Mouse (Mus musculus): ENCODE measurements around the gene Dock4.

Dock4 gene

GRCm38 (mm10) chr12:40445648-40446449 is at the start of gene Dock4, which contains the start of gene Zfp277:
Dock4 (plus strand) TSS chr12:40445952.
Zfp277 (minus strand) TSS chr12:40445902.
- peak; percentile 83 for DNase-seq (ENCODE audit: low spot score)

DNA sequence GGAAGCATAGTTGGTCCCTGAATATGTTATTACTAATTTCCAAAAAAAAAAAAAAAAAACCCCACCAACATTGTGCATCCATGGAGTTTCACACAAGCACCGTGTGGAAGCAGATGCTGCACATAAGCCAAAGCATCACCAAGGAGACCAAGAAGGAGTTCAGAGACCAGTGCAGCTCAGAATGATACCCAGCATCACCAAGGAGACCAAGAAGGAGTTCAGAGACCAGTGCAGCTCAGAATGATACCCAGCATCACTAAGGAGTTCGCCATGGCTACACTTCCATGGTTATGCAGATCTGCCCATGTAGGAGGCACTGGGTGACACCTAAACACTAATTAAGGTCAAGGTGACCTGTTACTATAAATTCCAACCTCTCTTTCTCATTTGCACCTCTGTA is 46.8 kb upstream of the Dock4 start:
- DNase-seq (ENCODE audit: low spot score): no peak

- DNase-seq (ENCODE audit: low spot score): no peak
These were observed 46.4 kb upstream of the Dock4 start for GRCm38 (mm10) chr12:40399386-40399785.

GRCm38 (mm10) chr12:40399812-40400211 is 45.9 kb upstream of the Dock4 start:
- no peak for DNase-seq (ENCODE audit: low spot score)

GRCm38 (mm10) chr12:40414682-40415311 is 31.0 kb upstream of the Dock4 start:
- DNase-seq (ENCODE audit: low spot score): no peak

- DNase-seq (ENCODE audit: low spot score): no peak
These were observed 30.3 kb upstream of the Dock4 start for GRCm38 (mm10) chr12:40415312-40415925.

DNA sequence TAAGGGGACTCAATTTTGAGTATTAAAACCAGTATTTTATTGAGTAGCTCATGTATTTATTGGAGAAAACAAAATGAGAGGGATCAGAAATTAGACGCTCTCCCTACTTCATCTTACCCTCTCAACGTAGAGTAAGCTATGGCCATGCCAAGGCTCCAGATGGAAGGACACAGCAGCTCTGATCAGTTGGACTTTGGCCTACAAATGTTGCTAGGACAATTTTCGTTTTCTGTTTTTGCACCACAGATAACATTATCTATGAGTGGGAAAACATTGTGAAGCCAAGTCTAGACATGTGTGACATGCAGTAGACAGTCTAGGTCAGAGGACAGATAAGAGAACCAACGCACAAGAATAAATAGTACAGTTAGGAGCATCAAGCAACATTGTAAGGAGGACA is 28.5 kb upstream of the Dock4 start:
- DNase-seq (ENCODE audit: low spot score): no peak

DNA sequence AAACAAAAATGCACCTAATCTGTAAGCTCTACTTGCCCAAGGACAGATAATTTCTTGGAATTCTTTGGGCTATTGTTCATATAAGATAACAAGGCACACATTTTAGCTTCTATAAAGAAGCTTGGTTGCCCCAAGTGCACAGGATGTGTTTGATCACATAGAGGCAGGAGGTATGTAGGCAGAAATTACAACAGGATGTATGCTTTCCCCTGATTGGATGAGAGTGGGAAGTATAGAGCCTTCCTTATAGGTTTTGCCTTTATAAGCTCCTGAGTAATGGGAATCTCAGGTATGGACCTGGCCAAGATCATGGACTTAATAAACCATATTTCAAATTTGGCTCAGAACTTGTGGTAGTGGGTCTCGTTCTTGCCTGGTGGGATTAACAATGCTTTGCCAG is 20.8 kb upstream of the Dock4 start:
- no peak for DNase-seq (ENCODE audit: low spot score)

DNA sequence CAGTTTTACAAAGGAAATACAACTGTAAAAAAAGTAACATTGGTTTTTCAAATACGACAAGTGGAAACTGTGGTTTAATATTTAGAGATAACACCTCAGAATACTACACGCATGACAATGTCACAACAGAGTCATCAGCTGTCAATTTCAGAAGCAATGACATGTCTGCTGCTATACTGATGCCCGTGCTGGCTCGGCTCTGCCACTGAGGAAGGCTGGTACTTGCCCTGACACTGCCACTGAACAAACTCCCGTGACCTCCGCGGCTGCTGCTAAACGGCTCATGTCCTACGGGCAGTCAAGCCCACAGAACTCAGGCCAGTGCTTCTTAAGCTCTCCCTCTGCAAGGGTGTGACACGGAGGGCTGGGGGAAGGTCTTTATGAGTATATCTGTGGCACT is 18.1 kb upstream of the Dock4 start:
- DNase-seq (ENCODE audit: low spot score): no peak

GRCm38 (mm10) chr12:40429976-40430375 is 15.8 kb upstream of the Dock4 start:
- no peak for DNase-seq (ENCODE audit: low spot score)

DNA sequence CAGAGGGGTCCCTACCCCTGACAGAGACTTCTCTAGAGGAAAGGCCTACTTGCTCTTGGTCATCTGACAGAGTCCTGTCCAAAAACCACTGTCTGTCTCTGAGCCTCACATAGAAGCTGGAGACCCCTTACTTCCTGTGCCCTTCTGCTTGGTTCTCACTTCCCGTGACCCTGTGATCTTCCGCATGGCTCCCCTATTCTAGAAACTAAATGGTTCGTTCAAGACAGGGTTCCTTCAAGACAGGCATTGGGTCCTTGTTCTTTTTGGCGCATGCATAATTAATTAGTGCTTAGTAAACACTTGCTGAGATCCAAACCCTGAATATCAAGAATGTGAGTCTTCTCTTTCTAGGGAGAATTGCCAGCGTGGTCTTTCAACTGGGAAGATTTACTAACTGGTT is 14.7 kb upstream of the Dock4 start:
- no peak for DNase-seq (ENCODE audit: low spot score)

DNA sequence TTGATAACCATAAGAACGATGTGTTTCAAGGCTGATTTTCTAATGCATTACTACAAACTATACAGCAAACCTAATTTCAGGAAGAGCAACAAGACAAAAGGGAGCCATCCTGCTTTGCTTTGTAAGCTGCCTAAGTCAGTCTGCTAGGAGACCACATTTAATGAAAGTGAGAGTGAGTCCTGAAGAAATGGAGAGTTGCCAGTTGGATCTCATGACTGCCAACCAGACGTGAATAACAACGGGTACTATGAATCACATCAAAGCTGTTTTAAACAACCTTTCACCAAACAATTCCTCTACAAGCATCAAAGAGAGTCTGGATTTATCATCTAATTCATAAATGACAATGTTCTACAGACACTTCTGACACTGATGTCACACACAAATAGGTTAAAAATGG is 11.7 kb upstream of the Dock4 start:
- DNase-seq (ENCODE audit: low spot score): no peak

DNA sequence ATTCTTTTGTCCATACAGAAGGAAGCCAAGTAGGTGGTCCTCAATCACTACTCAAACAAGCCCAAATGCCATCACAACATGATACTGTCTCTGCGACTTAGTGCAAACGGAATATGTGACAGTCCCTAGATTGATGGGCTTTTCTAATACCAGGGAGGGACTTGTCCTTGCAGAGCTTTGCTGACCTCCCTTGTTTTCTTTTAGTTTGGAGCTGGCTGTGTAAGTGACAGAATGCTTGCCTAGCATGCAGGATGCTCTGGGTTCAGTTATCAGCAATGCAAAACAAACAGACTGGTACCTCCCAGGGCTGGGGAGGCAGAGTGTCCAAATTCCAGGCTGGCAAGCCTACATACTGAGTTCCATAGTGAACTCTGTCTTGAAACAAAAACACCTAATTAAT is 7.7 kb upstream of the Dock4 start:
- DNase-seq (ENCODE audit: low spot score): no peak

DNA sequence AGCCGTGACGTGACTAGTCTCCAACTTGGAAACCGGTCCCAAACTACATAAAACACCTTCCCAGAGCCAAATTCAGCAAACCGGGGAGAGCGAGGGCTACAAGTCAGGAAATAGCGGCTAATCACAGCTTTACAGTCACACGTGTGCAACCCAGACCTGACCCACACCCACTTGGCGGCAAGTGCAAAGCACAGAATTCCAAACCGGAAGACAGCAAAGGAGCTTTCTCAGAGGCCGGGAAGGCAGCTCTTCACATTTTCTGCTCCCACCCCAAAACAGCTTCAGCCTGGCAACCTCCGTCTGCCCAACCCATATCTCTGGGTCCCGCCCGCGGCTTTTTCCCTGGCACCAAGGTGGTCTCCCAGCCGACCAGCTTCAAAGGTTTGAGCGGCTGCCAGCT is 546 bp upstream of the Dock4 start:
- DNase-seq (ENCODE audit: low spot score): no peak

DNA sequence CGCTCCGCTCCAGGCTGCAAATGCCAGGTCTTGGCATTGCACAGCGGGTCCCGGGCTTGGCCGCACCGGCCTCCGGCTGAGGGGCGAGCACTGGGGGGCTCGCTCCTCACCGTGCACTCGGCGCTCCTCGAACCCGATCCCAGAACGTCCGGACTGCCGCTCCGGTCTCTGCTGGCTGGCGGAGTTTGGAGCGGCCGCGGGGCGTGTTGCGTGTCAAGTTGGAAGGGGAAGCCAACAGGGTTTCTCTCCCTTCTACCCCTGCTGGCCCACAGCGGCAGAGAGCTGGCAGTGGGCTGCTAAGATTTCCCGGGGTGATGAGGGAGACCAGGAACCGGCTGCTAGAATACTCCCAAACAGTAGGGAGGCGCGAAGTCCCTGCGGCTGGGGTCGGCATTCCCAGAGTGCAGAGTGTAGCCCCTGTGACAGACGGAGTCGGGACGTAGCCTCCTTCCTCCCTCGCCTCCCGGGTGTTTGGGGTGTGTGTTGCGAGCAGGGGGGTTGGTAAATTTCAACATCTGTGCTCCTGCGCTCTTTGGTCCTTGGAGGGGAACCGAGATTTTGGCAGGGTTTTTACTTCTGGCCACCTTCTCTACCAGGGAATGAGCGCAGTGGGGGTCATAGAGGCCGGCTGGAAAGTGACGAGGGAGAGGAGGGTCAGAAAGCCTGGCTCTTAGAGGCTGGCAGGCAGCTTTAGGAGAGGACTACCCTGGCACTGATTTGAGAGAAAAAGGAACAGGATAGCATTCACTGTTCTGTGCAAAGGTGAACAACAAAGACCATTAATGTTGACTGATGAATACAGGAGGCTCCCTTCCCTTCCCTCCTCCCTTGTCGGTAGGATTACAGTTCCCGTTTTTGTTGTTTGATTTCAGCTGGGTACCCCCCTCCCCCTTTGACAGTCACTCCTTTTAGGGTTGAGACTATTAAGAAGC is 964 bp downstream of the Dock4 start:
- peak; percentile 25 for DNase-seq (ENCODE audit: low spot score)

DNA sequence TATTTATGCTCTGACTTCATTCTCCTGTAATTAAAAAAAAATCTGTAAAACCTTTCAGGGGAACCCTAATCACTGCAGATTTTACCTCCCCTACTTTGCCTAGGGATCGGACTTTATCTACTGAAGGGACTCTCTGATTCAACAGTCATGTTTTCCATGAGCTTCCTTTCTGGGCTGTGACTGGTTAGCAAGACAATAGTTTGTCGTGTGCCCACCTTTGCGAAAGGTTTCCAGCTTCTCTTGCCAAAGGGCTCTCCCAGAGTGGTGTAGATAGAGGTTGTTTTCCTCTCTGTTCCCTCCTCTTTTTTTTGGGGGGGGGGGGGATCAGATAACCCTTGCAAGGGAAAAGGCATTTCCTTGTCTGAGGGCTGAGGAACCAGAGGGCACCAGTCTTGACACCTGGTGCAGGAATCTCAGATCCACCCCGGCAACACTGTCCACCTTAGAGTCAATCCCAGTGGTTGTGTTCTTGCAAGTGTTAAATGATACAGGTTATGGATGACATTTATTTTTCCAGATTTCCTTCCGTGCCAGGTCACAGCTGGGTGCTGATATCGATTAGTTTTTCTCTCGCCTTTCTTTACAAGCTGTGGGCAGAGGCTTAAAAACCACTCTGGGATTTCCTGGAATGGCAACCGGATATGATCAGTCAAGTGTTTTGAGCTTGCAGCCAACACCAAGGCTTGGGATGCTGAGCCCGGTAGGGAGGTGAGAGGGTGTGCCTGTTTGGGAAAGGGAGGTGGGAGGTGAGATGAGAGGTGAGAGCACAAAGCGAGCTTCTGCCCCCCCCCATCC is 2.0 kb downstream of the Dock4 start:
- no peak for DNase-seq (ENCODE audit: low spot score)

DNA sequence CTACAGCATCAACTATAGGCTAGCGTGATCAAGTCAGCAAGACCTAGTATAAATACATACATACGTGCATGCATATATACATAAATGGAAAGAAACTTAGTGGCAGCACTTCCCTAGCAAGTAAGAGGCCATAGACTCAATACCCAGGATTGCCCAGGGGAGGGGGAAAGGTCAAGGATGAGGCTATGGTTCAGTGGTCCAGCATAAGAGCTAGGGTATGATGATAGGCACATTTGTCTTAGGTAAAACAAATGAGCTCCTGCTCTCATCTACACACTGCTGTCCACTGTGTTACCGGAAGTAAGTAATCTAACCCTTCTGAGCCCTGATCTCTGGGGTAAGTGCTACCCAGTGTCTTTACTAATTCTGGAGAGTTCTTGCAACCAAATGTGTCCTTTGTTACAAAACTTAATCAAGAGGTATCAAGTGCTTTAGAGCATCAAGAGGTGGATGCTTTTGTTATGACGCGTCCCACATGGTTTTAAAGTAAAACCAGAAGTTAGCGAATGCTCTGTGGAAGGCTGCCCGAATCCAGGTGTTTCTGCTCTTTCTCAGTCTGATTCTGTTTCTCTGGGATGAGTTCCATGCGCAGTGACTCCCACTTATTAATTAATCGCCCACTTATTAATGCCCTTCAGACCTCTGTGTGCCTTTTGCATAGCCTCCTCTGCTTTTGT is 3.5 kb downstream of the Dock4 start:
- DNase-seq (ENCODE audit: low spot score): no peak

DNA sequence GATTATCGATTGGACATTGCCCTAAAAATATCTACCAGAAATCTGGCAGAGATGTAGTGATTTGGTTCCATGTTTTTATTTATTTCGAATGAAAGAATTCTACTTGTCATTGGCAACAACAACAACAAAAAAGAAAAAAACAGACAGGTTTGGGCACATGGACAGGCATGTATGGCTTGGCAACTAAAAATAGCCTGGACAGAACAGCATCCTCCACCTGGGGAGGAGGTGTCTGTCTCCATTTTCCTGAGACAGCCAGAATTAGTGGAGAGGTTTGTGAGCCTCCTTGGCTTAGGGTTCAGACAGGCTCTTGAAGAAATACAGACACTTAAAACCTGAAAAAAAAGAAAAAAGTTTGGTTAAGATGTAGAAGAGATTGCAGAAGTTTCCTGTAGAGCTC is 10.8 kb downstream of the Dock4 start:
- no peak for DNase-seq (ENCODE audit: low spot score)

DNA sequence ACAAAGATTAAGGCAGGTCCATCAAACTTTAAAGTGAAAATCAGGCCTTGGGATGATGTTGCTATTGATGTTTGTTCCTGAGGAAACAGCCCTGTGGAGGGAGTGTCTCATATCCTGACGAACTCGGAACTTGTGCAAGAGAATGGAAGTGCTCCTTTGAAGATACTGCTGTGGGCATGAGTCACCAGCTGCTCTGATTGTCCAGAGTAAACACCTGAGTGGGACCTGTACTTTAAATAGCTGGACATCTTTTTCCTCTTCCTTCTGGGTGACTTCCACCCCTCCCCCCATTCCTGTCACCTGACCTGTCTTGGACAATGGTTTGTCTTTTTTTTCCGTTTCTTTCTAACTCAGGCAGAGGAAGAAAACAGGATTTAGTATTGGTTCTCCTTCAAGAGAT is 13.2 kb downstream of the Dock4 start:
- no peak for DNase-seq (ENCODE audit: low spot score)

GRCm38 (mm10) chr12:40459673-40460265 is 14.0 kb downstream of the Dock4 start:
- no peak for DNase-seq (ENCODE audit: low spot score)
